Mouse (Mus musculus): Measurements from ENCODE around the gene Gm20388. TPM values are rescaled to one million over a fixed set of nuclear protein-coding genes. Genes with fewer than 3 reads are reported as not detected.
"Not testable (repeated sequence)": the region's sequence is repeated elsewhere in the genome, so short reads cannot be mapped to it uniquely, and the experiment has no call there.

Gene Gm20388
- polyA plus RNA-seq, 1 experiment = 10.6 TPM

DNA sequence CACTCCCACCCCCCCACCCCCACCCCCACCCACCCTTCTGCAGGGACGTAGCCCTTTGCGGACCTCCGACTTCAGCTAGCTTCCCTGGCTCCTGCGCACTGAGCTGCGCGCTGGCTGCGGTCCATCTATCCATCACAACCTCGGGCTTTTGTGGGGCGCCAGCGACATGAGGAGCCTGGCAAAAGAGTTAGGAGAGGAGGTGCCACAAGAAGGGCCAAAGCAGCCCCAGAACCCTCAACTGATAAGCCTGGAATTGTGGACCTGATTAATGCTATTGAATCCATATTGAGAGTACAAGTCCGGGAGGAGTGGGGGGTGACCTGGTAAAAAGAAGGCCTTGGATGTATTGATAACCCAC lies 3604.9 kb downstream of the Gm20388 start:
- Histone ChIP-seq H3K27ac (ENCODE audit: control insufficient read depth, insufficient read depth, low read depth, low read length, poor library complexity) (no peak overlapping the region), H3K4me3 (replicated peaks; ENCODE audit: control insufficient read depth, low read depth, low read length) (no peak overlapping the region), H3K4me1 (ENCODE audit: control insufficient read depth, insufficient read depth, low read length) (peaks cover 3% of the 10 kb centered on the region; the same call in 1 of the 2 replicates)
- 2% methylated on average over 11 of the region's 11 CpGs for WGBS
- no peak for TF ChIP-seq POLR2A (IDR thresholded peaks at IDR 0.05; ENCODE audit: borderline replicate concordance, control insufficient read depth, low read depth, low read length)
- no peak for TF ChIP-seq CTCF (IDR thresholded peaks at IDR 0.05; ENCODE audit: control insufficient read depth, insufficient read depth, low read length)

DNA sequence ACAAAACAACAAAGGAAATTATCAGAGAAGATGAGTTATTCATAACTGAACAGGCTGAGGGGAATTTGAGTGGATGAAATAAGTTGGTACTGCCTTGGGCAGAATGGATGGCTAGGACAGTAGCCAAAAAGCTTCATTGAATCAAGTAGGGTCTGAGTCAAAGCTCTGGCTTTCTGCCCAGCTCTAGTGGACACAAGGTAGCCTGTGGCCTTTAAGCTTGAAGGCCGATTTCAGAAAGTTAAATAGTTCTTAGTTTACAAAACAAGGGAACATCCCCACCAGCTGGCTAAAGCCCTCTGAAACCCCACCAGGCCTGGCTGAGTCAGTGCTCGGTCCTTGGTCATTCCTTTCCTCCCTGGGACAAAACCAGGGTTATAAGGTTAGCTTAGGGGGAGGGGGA lies 3606.0 kb downstream of the Gm20388 start:
- WGBS = 77% methylated on average over 2 of the region's 2 CpGs
- H3K4me3 ChIP-seq (replicated peaks; ENCODE audit: control insufficient read depth, low read depth, low read length) = no peak overlapping the region
- H3K4me1 ChIP-seq (ENCODE audit: control insufficient read depth, insufficient read depth, low read length) = peaks cover 3% of the 10 kb centered on the region; the same call in 1 of the 2 replicates
- TF ChIP-seq CTCF (IDR thresholded peaks at IDR 0.05; ENCODE audit: control insufficient read depth, insufficient read depth, low read length) = no peak
- no peak for TF ChIP-seq POLR2A (IDR thresholded peaks at IDR 0.05; ENCODE audit: borderline replicate concordance, control insufficient read depth, low read depth, low read length)
- no peak overlapping the region for H3K27ac ChIP-seq (ENCODE audit: control insufficient read depth, insufficient read depth, low read depth, low read length, poor library complexity)

DNA sequence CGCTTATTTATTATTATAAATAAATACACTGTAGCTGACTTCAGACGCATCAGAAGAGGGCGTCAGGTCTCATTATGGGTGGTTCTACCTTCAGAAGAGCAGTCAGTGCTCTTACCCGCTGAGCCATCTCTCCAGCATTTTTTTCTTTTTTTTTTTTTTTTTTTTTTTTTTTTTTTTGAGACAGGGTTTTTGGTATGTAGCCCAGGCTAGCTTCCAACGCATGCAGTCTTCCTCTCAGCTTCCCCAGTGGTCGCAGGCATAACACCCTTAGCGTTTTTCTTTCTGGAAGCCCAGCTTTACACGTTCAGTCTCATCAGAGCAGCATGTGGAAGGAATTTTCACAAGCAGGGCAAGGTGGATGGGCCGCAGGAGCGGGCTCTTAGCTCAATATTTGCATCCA lies 3607.5 kb downstream of the Gm20388 start:
- 29% methylated on average over 10 of the region's 10 CpGs for WGBS
- Histone ChIP-seq H3K4me3 (replicated peaks; ENCODE audit: control insufficient read depth, low read depth, low read length) (no peak overlapping the region), H3K4me1 (ENCODE audit: control insufficient read depth, insufficient read depth, low read length) (peaks cover 3% of the 10 kb centered on the region; the same call in 1 of the 2 replicates), H3K27ac (ENCODE audit: control insufficient read depth, insufficient read depth, low read depth, low read length, poor library complexity) (no peak overlapping the region)
- TF ChIP-seq CTCF (IDR thresholded peaks at IDR 0.05; ENCODE audit: control insufficient read depth, insufficient read depth, low read length) = no peak
- TF ChIP-seq POLR2A (IDR thresholded peaks at IDR 0.05; ENCODE audit: borderline replicate concordance, control insufficient read depth, low read depth, low read length) = no peak

DNA sequence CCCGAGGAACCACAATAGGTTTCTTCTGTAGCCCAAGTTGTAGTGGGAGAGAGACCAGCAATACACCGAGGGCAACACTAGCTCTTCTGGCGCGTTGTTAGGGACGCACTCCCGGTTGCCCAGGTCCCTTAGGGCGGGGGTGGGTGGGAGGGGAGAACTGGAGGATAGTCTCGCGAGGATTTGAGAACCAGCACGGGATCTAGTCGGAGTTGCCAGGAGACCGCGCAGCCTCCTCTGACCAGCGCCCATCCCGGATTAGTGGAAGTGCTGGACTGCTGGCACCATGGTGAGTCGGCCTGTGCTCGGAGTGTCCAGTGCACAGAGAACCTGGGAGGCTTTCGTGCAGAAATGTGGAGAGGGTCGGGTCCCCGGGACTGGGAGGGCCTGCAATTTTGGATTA lies 3608.0 kb downstream of the Gm20388 start, which contains the start of gene Gas8:
Gas8 (plus strand) TSS at position 168 of the 400 bp plus-strand sequence.
- no peak within 1 kb of the TSS for H3K27ac ChIP-seq (ENCODE audit: control insufficient read depth, insufficient read depth, low read depth, low read length, poor library complexity)
- TF ChIP-seq POLR2A (IDR thresholded peaks at IDR 0.05; ENCODE audit: borderline replicate concordance, control insufficient read depth, low read depth, low read length) (no peak), CTCF (IDR thresholded peaks at IDR 0.05; ENCODE audit: control insufficient read depth, insufficient read depth, low read length) (0 out of 2 replicates have a peak, but pooled peaks have one; percentile 4)
- peak within 1 kb of the TSS; percentile 81 for H3K4me3 ChIP-seq (replicated peaks; ENCODE audit: control insufficient read depth, low read depth, low read length)
- WGBS = under 1% methylated on average over 20 of the region's 20 CpGs
- peaks cover 3% of the 10 kb centered on the region; the same call in 1 of the 2 replicates for H3K4me1 ChIP-seq (ENCODE audit: control insufficient read depth, insufficient read depth, low read length)

DNA sequence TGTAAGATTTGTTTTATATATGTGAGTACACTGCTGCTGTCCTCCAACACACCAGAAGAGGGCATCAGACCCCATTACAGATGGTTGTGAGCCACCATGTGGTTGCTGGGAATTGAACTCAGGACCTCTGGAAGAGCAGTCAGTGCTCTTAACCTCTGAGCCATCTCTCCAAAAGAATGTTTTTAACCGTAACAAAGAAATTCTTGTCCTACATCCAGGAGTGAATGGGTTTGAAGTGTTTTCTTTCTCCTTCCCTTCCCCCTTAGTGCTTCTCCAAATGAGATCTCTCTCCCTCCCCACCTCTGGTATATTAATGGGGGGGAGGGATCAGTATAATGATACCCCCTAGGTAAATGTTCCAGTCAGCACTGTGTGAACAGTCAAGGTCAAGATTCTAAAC lies 3609.4 kb downstream of the Gm20388 start:
- H3K4me3 ChIP-seq (replicated peaks; ENCODE audit: control insufficient read depth, low read depth, low read length); H3K4me1 ChIP-seq (ENCODE audit: control insufficient read depth, insufficient read depth, low read length); H3K27ac ChIP-seq (ENCODE audit: control insufficient read depth, insufficient read depth, low read depth, low read length, poor library complexity): not testable (repeated sequence)
- 89% methylated on average over 1 of the region's 1 CpGs for WGBS

DNA sequence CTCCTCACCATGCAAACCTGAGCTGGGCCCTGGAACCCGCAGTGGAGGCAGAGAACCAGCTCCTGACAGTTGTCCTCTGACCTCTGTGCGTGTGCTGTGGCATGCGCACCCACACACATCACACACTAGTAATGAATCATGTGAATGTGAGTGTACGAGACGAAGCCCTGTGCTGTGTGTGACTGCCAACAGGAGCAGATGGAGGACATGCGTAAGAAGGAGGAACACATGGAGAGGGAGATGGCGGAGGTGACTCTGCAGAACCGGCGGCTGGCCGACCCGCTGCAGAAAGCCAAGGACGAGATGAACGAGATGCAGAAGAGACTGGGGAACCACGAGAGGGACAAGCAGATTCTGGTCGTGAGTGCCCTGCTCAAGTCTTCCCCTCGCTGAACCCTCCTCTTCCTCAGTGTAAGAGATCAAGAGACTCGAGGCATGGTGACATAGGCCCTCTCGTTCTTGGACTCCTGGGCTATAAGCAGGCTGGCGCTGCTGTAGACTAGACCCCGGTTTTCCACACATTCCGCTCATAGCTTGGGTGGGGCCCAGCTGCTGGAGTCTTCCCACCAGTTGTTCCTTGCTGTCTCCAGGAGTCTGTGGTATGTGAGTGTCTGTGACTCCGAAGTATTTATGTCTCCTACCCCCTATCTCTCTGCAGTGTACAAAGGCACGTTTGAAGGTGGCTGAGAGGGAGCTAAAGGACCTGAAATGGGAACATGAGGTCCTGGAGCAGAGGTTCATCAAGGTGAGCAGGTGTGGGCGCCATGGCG lies 3617.3 kb downstream of the Gm20388 start:
- no peaks in the 10 kb centered on the region for H3K4me1 ChIP-seq (ENCODE audit: control insufficient read depth, insufficient read depth, low read length)
- no peak overlapping the region for H3K27ac ChIP-seq (ENCODE audit: control insufficient read depth, insufficient read depth, low read depth, low read length, poor library complexity)
- TF ChIP-seq CTCF (IDR thresholded peaks at IDR 0.05; ENCODE audit: control insufficient read depth, insufficient read depth, low read length) (no peak), POLR2A (IDR thresholded peaks at IDR 0.05; ENCODE audit: borderline replicate concordance, control insufficient read depth, low read depth, low read length) (no peak)
- 92% methylated on average over 25 of the region's 25 CpGs for WGBS
- H3K4me3 ChIP-seq (replicated peaks; ENCODE audit: control insufficient read depth, low read depth, low read length) = no peak overlapping the region

DNA sequence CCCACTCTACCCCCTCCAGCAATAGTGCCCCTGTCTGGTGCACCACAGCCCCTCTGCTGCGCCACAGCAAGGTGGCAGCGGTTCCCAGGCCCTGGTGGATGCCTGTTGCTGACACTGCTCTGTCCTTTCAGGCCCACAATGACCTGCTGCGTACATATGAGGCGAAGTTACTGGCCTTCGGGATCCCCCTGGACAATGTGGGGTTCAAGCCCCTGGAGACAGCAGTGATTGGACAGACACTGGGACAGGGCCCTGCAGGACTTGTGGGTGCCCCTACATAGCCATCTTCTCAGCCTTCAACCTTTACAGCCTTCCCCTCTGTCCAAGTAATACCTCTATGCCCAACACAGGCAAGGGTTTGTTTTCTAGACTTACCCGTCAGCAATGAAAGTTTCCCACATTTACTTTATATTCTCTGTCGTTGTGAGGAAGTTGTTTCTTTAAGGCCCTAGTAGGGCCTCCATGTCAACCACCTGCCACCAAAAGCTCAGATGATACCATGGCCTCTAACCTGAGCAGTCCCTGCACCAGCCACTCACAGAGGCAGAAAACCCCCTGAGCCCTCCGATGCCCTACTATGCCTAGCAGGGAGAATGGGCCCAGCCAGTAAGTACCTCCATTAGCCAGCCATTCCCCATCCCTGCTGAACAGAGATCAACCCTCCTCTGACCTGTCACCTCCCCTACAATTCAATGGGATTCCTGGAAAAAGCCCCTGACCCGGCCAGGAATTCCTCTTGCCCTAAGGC lies 3625.8 kb downstream of the Gm20388 start:
- H3K4me1 ChIP-seq (ENCODE audit: control insufficient read depth, insufficient read depth, low read length) = no peaks in the 10 kb centered on the region
- no peak overlapping the region for H3K4me3 ChIP-seq (replicated peaks; ENCODE audit: control insufficient read depth, low read depth, low read length)
- WGBS = 87% methylated on average over 9 of the region's 9 CpGs
- no peak for TF ChIP-seq CTCF (IDR thresholded peaks at IDR 0.05; ENCODE audit: control insufficient read depth, insufficient read depth, low read length)
- no peak for TF ChIP-seq POLR2A (IDR thresholded peaks at IDR 0.05; ENCODE audit: borderline replicate concordance, control insufficient read depth, low read depth, low read length)
- H3K27ac ChIP-seq (ENCODE audit: control insufficient read depth, insufficient read depth, low read depth, low read length, poor library complexity) = no peak overlapping the region

DNA sequence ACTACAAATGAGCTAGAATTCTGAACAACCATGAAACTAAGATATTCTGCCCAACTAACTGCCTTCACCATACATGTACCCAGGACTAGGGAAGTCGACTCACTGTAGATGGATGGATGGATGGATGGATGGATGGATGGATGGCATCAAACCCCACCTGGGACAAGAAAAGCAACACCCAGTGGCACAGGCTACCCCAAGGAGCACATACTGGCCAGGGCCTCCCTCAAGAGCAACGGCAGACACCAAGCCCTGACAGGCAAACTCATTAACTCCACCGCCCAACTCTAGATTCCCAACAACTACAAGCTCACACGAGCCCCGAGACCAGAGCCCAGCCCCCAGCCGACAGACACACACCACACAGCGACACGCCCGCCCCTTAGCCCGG lies 3626.3 kb downstream of the Gm20388 start:
- H3K4me3 ChIP-seq (replicated peaks; ENCODE audit: control insufficient read depth, low read depth, low read length) = no peak overlapping the region
- 78% methylated on average over 9 of the region's 10 CpGs for WGBS
- no peak for TF ChIP-seq POLR2A (IDR thresholded peaks at IDR 0.05; ENCODE audit: borderline replicate concordance, control insufficient read depth, low read depth, low read length)
- TF ChIP-seq CTCF (IDR thresholded peaks at IDR 0.05; ENCODE audit: control insufficient read depth, insufficient read depth, low read length) = no peak
- H3K27ac ChIP-seq (ENCODE audit: control insufficient read depth, insufficient read depth, low read depth, low read length, poor library complexity) = no peak overlapping the region
- no peaks in the 10 kb centered on the region for H3K4me1 ChIP-seq (ENCODE audit: control insufficient read depth, insufficient read depth, low read length)

DNA sequence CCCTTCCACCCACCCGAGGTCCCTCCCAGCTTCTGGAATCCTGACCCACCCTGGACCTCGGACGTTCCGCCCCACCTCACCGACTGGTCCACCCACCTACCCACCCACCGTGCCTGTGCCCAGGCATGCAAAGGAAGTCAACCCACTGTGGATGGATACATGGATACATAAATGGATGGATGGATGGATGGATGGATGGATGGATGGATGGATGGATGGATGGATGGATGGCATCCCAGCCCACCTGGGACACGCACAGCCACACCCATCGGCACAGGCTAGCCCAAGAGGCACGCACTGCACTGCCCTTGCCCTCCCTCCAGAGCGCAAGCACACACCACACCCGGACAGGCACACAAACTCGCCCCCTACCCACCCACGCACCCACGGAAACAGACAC lies 3627.0 kb downstream of the Gm20388 start:
- not testable (repeated sequence) for H3K4me1 ChIP-seq (ENCODE audit: control insufficient read depth, insufficient read depth, low read length); H3K27ac ChIP-seq (ENCODE audit: control insufficient read depth, insufficient read depth, low read depth, low read length, poor library complexity); H3K4me3 ChIP-seq (replicated peaks; ENCODE audit: control insufficient read depth, low read depth, low read length)
- 79% methylated on average over 7 of the region's 14 CpGs for WGBS

DNA sequence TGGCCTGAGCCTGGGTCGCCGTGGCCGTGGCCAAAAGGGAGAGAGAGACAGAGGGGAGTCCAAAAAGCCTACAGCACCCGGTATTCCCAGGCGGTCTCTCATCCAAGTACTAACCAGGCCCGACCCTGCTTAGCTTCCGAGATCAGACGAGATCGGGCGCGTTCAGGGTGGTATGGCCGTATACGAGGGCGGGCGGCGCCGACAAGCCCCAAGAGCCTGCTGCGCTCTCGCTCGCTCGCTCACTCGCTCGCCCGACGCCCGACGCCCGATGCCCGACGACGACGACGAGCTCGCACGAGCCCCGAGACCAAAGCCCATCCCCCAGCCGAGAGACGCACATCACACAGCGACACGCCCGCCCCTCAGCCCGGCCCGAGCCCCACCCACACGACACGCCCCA lies 3653.6 kb downstream of the Gm20388 start:
- whole genome bisulfite sequencing = no CpG with 5 or more reads among the region's 45 CpGs
- not testable (repeated sequence) for H3K27ac ChIP-seq (ENCODE audit: control insufficient read depth, insufficient read depth, low read depth, low read length, poor library complexity); H3K4me1 ChIP-seq (ENCODE audit: control insufficient read depth, insufficient read depth, low read length); H3K4me3 ChIP-seq (replicated peaks; ENCODE audit: control insufficient read depth, low read depth, low read length)

DNA sequence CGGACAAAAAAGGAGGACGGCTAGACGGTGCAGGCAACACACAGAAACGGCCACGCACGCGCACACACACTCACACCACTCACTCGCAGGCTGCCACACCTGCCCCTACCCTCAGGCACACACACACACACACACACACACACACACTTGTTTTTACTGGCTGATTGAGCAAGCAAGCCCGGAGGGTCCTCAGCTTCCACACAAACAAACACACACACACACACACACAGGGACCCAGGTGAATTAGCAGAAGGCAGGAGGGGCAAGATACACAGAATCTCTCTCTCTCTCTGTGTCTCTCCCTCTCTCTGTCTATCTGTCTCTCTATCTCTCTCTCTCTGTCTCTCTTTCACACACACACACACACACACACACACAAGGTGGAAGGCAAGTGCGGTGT lies 3664.7 kb downstream of the Gm20388 start:
- not testable (repeated sequence) for H3K4me3 ChIP-seq (replicated peaks; ENCODE audit: control insufficient read depth, low read depth, low read length); H3K27ac ChIP-seq (ENCODE audit: control insufficient read depth, insufficient read depth, low read depth, low read length, poor library complexity); H3K4me1 ChIP-seq (ENCODE audit: control insufficient read depth, insufficient read depth, low read length)
- WGBS = 78% methylated on average over 1 of the region's 10 CpGs

DNA sequence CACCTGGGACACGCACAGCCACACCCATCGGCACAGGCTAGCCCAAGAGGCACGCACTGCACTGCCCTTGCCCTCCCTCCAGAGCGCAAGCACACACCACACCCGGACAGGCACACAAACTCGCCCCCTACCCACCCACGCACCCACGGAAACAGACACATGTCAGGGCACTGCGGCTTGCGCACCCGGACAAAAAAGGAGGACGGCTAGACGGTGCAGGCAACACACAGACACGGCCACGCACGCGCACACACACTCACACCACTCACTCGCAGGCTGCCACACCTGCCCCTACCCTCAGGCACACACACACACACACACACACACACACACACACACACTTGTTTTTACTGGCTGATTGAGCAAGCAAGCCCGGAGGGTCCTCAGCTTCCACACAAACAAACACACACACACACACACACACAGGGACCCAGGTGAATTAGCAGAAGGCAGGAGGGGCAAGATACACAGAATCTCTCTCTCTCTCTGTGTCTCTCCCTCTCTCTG lies 3690.1 kb downstream of the Gm20388 start:
- H3K27ac ChIP-seq (ENCODE audit: control insufficient read depth, insufficient read depth, low read depth, low read length, poor library complexity); H3K4me3 ChIP-seq (replicated peaks; ENCODE audit: control insufficient read depth, low read depth, low read length); H3K4me1 ChIP-seq (ENCODE audit: control insufficient read depth, insufficient read depth, low read length): not testable (repeated sequence)
- 68% methylated on average over 15 of the region's 19 CpGs for WGBS

All from bone marrow, adult 2 months (tissue).